ENCODE assay signal across 8 mouse cellular contexts in genomic region chr7:80992631-80992979, GRCm38 (mm10). TPM values are rescaled to one million over a fixed set of nuclear protein-coding genes. Genes with fewer than 3 reads are reported as not detected.
DNase-seq lines count a peak whose midpoint lies in the region; ATAC-seq and TF ChIP-seq lines count a peak whose summit lies in the region.

No protein-coding gene starts in this region.

- peak overlapping the region; percentile 99 for H3K9ac ChIP-seq in heart, embryonic 15.5 days
- H3K9ac ChIP-seq in midbrain, postnatal 0 days (replicated peaks; ENCODE audit: low read length, poor library complexity, severe bottlenecking) = peak overlapping the region; percentile 98

- H3K36me3 ChIP-seq in heart, embryonic 15.5 days = no peaks in the 10 kb centered on the region
- H3K36me3 ChIP-seq in midbrain, postnatal 0 days (ENCODE audit: insufficient read depth, low read length) = no peaks in the 10 kb centered on the region

- H3K27me3 ChIP-seq in heart, embryonic 15.5 days = no peaks in the 10 kb centered on the region
- H3K27me3 ChIP-seq in midbrain, postnatal 0 days (ENCODE audit: insufficient read depth, low read length) = no peaks in the 10 kb centered on the region

- ATAC-seq in heart, embryonic 15.5 days (replicated peaks; ENCODE audit: insufficient number of reproducible peaks, insufficient read depth, low FRiP score, low read depth) = no peak
- ATAC-seq in midbrain, postnatal 0 days (ENCODE audit: low FRiP score) = peak; percentile 11

- 1% methylated on average over 12 of the region's 12 CpGs for WGBS in heart, embryonic 15.5 days
- WGBS in midbrain, postnatal 0 days = 2% methylated on average over 12 of the region's 12 CpGs

- peak overlapping the region; percentile 98 for H3K27ac ChIP-seq in heart, embryonic 15.5 days
- H3K27ac ChIP-seq in midbrain, postnatal 0 days (ENCODE audit: low read depth, low read length) = peak overlapping the region; percentile 96

- H3K4me1 ChIP-seq in heart, embryonic 15.5 days (replicated peaks) = peaks cover 36% of the 10 kb centered on the region
- H3K4me1 ChIP-seq in midbrain, postnatal 0 days (ENCODE audit: insufficient read depth, low read length) = 0 out of 2 replicates have a peak, but pooled peaks cover 15% of the 10 kb centered on the region

- TF ChIP-seq CTCF in midbrain, postnatal 0 days (IDR thresholded peaks at IDR 0.05) = no peak

- peak overlapping the region; percentile 73 for H3K4me2 ChIP-seq in heart, embryonic 15.5 days
- peak overlapping the region; percentile 90 for H3K4me2 ChIP-seq in midbrain, postnatal 0 days (ENCODE audit: low read depth, low read length, poor library complexity, severe bottlenecking)

- peak overlapping the region; percentile 80 for H3K4me3 ChIP-seq in heart, embryonic 15.5 days
- peak overlapping the region; percentile 81 for H3K4me3 ChIP-seq in midbrain, postnatal 0 days (ENCODE audit: low read depth, low read length)

- H3K9me3 ChIP-seq in heart, embryonic 15.5 days (replicated peaks) = no peaks in the 10 kb centered on the region
- H3K9me3 ChIP-seq in midbrain, postnatal 0 days (ENCODE audit: low read length) = no peaks in the 10 kb centered on the region

- DNase-seq in adrenal gland, postnatal 10 days = peak; percentile 63
- DNase-seq in adrenal gland, adult 2 months = no peak
- DNase-seq in urinary bladder, postnatal 14 days (ENCODE audit: low spot score) = peak; percentile 24
- no peak for DNase-seq in urinary bladder, postnatal 25 days (ENCODE audit: low spot score)
- peak; percentile 64 for DNase-seq in kidney, postnatal 14 days
- peak; percentile 54 for DNase-seq in midbrain, postnatal 0 days (ENCODE audit: low spot score)
- no peak for DNase-seq in spleen, postnatal 14 days (ENCODE audit: low spot score in 2 of 2)

RNA-seq across cellular contexts. Expression of gene Zfp592, which starts 0.9 kb away (rescaled TPM):
- total RNA-seq in adrenal gland, postnatal 10 days (2021) = 10 to 100 TPM; 26.2 to 29.3 TPM
- 10 to 100 TPM; 22.6 to 36.1 TPM for total RNA-seq in adrenal gland, adult 2 months (2021)
- 13.0 and 13.9 TPM in 2 replicates for polyA plus RNA-seq in adrenal gland, adult 2 months (2012; rRNA removed)
- 8.5 and 9.4 TPM in 2 replicates for polyA plus RNA-seq in heart, embryonic 15.5 days (2015; fragmentation: Nextera tagmentation; extraction: Ambion mirVana)
- total RNA-seq in midbrain, postnatal 0 days (2014; rRNA removed) = 22.4 and 25.6 TPM in 2 replicates
- 4.4 TPM in 2 replicates for polyA plus RNA-seq in midbrain, postnatal 0 days (2015; fragmentation: Nextera tagmentation; extraction: Ambion mirVana)

RNA-seq across cellular contexts. Expression of gene Sec11a, which starts 45.0 kb away (rescaled TPM):
- 100 to 1,000 TPM; 113 to 124 TPM for total RNA-seq in adrenal gland, postnatal 10 days (2021)
- 100 to 1,000 TPM in 1 of 2 experiments, 10 to 100 TPM in 1; 57.1 to 103 TPM for total RNA-seq in adrenal gland, adult 2 months (2021)
- polyA plus RNA-seq in adrenal gland, adult 2 months (2012; rRNA removed) = 21.9 and 40.8 TPM in 2 replicates
- polyA plus RNA-seq in heart, embryonic 15.5 days (2015; fragmentation: Nextera tagmentation; extraction: Ambion mirVana) = 129 and 148 TPM in 2 replicates
- 54.5 and 76.9 TPM in 2 replicates for total RNA-seq in midbrain, postnatal 0 days (2014; rRNA removed)
- polyA plus RNA-seq in midbrain, postnatal 0 days (2015; fragmentation: Nextera tagmentation; extraction: Ambion mirVana) = 128 TPM in 2 replicates

Comparison
In these comparisons a context has a peak if more than half of its experiments do, and no peak if none do; other contexts are left out.
1. DNase-seq: peak in adrenal gland, postnatal 10 days (single experiment), urinary bladder, postnatal 14 days (single experiment), kidney, postnatal 14 days (single experiment) and midbrain, postnatal 0 days (single experiment); none in adrenal gland, adult 2 months (single experiment), urinary bladder, postnatal 25 days (single experiment) and spleen, postnatal 14 days (0 of 2).